In genomic region chr9:45468235-45468634, GRCm38 (mm10) we compare ENCODE assay signal across 24 mouse cellular contexts. TPM values are rescaled to one million over a fixed set of nuclear protein-coding genes. Genes with fewer than 3 reads are reported as not detected.
"Had no signal": no experiment of that assay in that cellular context is flagged by ENCODE, and none has a peak within 500 bp of the region (broad histone marks: within the 10 kb centered on the region; RNA-seq: fewer than 3 reads in every experiment).

No protein-coding gene starts in this region.

- H3K27me3 ChIP-seq: limb, embryonic 15.5 days; lung, embryonic 15.5 days; midbrain, embryonic 12.5 days; neural tube, embryonic 12.5 days; neural tube, embryonic 15.5 days had no signal

- H3K4me3 ChIP-seq: limb, embryonic 12.5 days; limb, embryonic 15.5 days; lung, embryonic 15.5 days; megakaryocyte, embryonic 14.5 days; midbrain, embryonic 12.5 days; neural tube, embryonic 12.5 days; neural tube, embryonic 15.5 days had no signal

- H3K9me3 ChIP-seq: limb, embryonic 12.5 days; limb, embryonic 15.5 days; lung, embryonic 15.5 days; megakaryocyte, embryonic 14.5 days; midbrain, embryonic 12.5 days; neural tube, embryonic 12.5 days; neural tube, embryonic 15.5 days had no signal

- ATAC-seq: intestine, postnatal 0 days; liver, postnatal 0 days had no signal

- DNase-seq: kidney, adult 2 months; kidney, postnatal 36 days; left cerebral cortex, postnatal 4 days; liver, postnatal 0 days; lung, postnatal 10 days; lung, postnatal 36 days; right cerebral cortex, adult 18-20 months; right cerebral cortex, postnatal 14 days; right cerebral cortex, postnatal 4 days; thymus, adult 2 months; thymus, postnatal 14 days; thymus, postnatal 4 days had no signal

- H3K4me2 ChIP-seq: limb, embryonic 12.5 days; limb, embryonic 15.5 days; liver, embryonic 11.5 days; lung, embryonic 15.5 days; midbrain, embryonic 12.5 days; neural tube, embryonic 12.5 days; neural tube, embryonic 15.5 days had no signal

- H3K36me3 ChIP-seq: limb, embryonic 12.5 days; limb, embryonic 15.5 days; lung, embryonic 15.5 days; midbrain, embryonic 12.5 days; neural tube, embryonic 12.5 days; neural tube, embryonic 15.5 days had no signal

- H3K4me1 ChIP-seq: megakaryocyte, embryonic 14.5 days had no signal

- H3K9ac ChIP-seq: limb, embryonic 12.5 days; limb, embryonic 15.5 days; liver, embryonic 14.5 days; liver, postnatal 0 days; lung, embryonic 15.5 days; midbrain, embryonic 12.5 days; neural tube, embryonic 12.5 days; neural tube, embryonic 15.5 days had no signal

- H3K27ac ChIP-seq: kidney, postnatal 0 days; limb, embryonic 12.5 days; limb, embryonic 15.5 days; liver, embryonic 14.5 days; lung, embryonic 15.5 days; midbrain, embryonic 12.5 days; neural tube, embryonic 12.5 days; neural tube, embryonic 15.5 days; stomach, postnatal 0 days had no signal

RNA-seq across cellular contexts. Expression of gene Dscaml1, which starts 41.8 kb away (rescaled TPM):
- polyA plus RNA-seq: liver, embryonic 14.5 days; liver, postnatal 0 days had no signal
